Mouse (Mus musculus) heart, postnatal 0 days (tissue): ENCODE measurements around the gene Lrrc8b.

ENCODE experiments used
- CTCF ChIP-seq: IDR thresholded peaks from 2 replicates; pipeline ENCODE4 v1.5.1; 2016; ENCODE audit warnings: antibody characterized with exemption, control low read depth, low read depth
- EP300 ChIP-seq: IDR thresholded peaks from 2 replicates; pipeline ENCODE4 v1.6.1; 2016; ENCODE audit warnings: antibody characterized with exemption, low read depth

- TF ChIP-seq CTCF (no peak), EP300 (no peak)
These were observed 100.0 kb downstream of the Lrrc8b start for GRCm38 (mm10) chr5:105515532-105515931.
